In the genomic region with DNA sequence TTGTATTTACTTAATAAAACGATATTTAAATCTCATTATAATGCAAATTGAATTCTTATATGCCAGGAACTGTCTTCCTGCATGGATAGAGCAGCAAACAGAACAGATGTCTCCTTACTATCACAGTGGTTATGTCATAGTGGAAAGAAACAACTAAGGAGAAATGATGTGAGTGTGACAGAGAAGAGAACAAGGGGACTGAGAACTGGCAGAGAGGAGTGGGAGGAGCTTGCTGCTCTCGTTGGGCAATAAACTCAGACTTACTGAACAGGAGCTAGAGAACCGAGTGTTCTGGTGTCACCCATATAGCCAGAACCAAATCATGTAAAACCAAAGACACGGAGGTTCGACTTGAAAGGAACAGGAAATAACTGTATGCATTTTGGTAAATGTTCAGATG, we compare ENCODE assay signal across 17 mouse cellular contexts.
"Had no signal": no experiment of that assay in that cellular context is flagged by ENCODE, and none has a peak within 500 bp of the region (broad histone marks: within the 10 kb centered on the region; RNA-seq: fewer than 3 reads in every experiment).

No protein-coding gene starts in this region.

- H3K9me3 ChIP-seq: liver, embryonic 13.5 days; liver, embryonic 15.5 days; midbrain, embryonic 13.5 days; midbrain, embryonic 15.5 days; neural tube, embryonic 12.5 days; stomach, embryonic 15.5 days had no signal

- H3K27me3 ChIP-seq: liver, embryonic 13.5 days; liver, embryonic 15.5 days; megakaryocyte, embryonic 14.5 days; midbrain, embryonic 13.5 days; midbrain, embryonic 15.5 days; neural tube, embryonic 12.5 days; stomach, embryonic 15.5 days had no signal

- H3K4me1 ChIP-seq: liver, embryonic 13.5 days; liver, embryonic 15.5 days; megakaryocyte, embryonic 14.5 days; midbrain, embryonic 15.5 days; neural tube, embryonic 12.5 days; stomach, embryonic 15.5 days had no signal

- H3K4me3 ChIP-seq: liver, embryonic 13.5 days; liver, embryonic 15.5 days; megakaryocyte, embryonic 14.5 days; midbrain, embryonic 13.5 days; midbrain, embryonic 15.5 days; neural tube, embryonic 12.5 days; stomach, embryonic 15.5 days had no signal

- H3K9ac ChIP-seq: liver, embryonic 13.5 days; liver, embryonic 15.5 days; liver, postnatal 0 days; midbrain, embryonic 13.5 days; midbrain, embryonic 15.5 days; neural tube, embryonic 12.5 days; stomach, embryonic 15.5 days had no signal

- ATAC-seq: liver, postnatal 0 days; midbrain, embryonic 13.5 days; midbrain, embryonic 15.5 days had no signal

- DNase-seq: liver; liver, embryonic 13.5 days; liver, postnatal 0 days; right cerebral cortex, postnatal 14 days; thymus, adult 2 months; thymus, postnatal 25 days; thymus, postnatal 4 days had no signal

- H3K27ac ChIP-seq: liver, embryonic 13.5 days; liver, embryonic 15.5 days; macrophage; midbrain, embryonic 13.5 days; midbrain, embryonic 15.5 days; neural tube, embryonic 12.5 days; stomach, embryonic 15.5 days; stomach, postnatal 0 days had no signal

- H3K36me3 ChIP-seq: liver, embryonic 15.5 days; midbrain, embryonic 15.5 days; neural tube, embryonic 12.5 days; stomach, embryonic 15.5 days had no signal

- H3K4me2 ChIP-seq: liver, embryonic 11.5 days; liver, embryonic 13.5 days; liver, embryonic 15.5 days; midbrain, embryonic 11.5 days; midbrain, embryonic 13.5 days; midbrain, embryonic 15.5 days; neural tube, embryonic 12.5 days; stomach, embryonic 15.5 days had no signal
